Comparison of ENCODE assay signal across 8 mouse cellular contexts in genomic region chr11:94420325-94420724, GRCm38 (mm10). TPM values are rescaled to one million over a fixed set of nuclear protein-coding genes. Genes with fewer than 3 reads are reported as not detected.
DNase-seq lines count a peak whose midpoint lies in the region; ATAC-seq and TF ChIP-seq lines count a peak whose summit lies in the region.

No protein-coding gene starts in this region.

- peaks cover 48% of the 10 kb centered on the region for H3K27me3 ChIP-seq in heart, embryonic 11.5 days (ENCODE audit: control insufficient read depth, insufficient read depth, low read length)
- H3K27me3 ChIP-seq in lung, embryonic 14.5 days (ENCODE audit: insufficient read depth, low read length) = no peaks in the 10 kb centered on the region

- H3K4me3 ChIP-seq in heart, embryonic 11.5 days (ENCODE audit: low read depth, low read length) = no peak overlapping the region
- no peak overlapping the region for H3K4me3 ChIP-seq in lung, embryonic 14.5 days (ENCODE audit: low read depth, low read length)

- H3K36me3 ChIP-seq in heart, embryonic 11.5 days (ENCODE audit: control insufficient read depth, insufficient read depth, low read length) = no peaks in the 10 kb centered on the region
- H3K36me3 ChIP-seq in lung, embryonic 14.5 days (ENCODE audit: insufficient read depth) = peaks cover 23% of the 10 kb centered on the region; the same call in 1 of the 2 replicates

- no peak overlapping the region for H3K27ac ChIP-seq in heart, embryonic 11.5 days (ENCODE audit: low read depth, low read length)
- no peak overlapping the region for H3K27ac ChIP-seq in lung, embryonic 14.5 days (ENCODE audit: low read depth)

- 34% methylated on average over 7 of the region's 7 CpGs for WGBS in heart, embryonic 11.5 days (ENCODE audit: insufficient replicate concordance)
- WGBS in lung, embryonic 14.5 days = 17% methylated on average over 7 of the region's 7 CpGs

- no peak overlapping the region for H3K4me2 ChIP-seq in heart, embryonic 11.5 days
- H3K4me2 ChIP-seq in lung, embryonic 14.5 days = no peak overlapping the region

- H3K4me1 ChIP-seq in heart, embryonic 11.5 days (ENCODE audit: control insufficient read depth, insufficient read depth, low read length) = peaks cover 13% of the 10 kb centered on the region; the same call in 1 of the 2 replicates
- no peaks in the 10 kb centered on the region for H3K4me1 ChIP-seq in lung, embryonic 14.5 days (ENCODE audit: insufficient read depth)

- no peak for ATAC-seq in heart, embryonic 11.5 days (replicated peaks; ENCODE audit: insufficient number of reproducible peaks, low FRiP score, low TSS enrichment)
- ATAC-seq in lung, embryonic 14.5 days (ENCODE audit: insufficient read depth) = no peak
- ATAC-seq in inflammation-experienced regulatory T-cells, adult 6 months = no peak

- intact Hi-C loops in gastrocnemius, postnatal 36 days (cut with DNase I) = loop anchor here (2.0 to 5.0 kb wide), 2 partner anchors 64 to 122 kb away; no protein-coding TSS in a partner anchor

- no peak overlapping the region for H3K9ac ChIP-seq in heart, embryonic 11.5 days (ENCODE audit: low read depth, low read length)
- H3K9ac ChIP-seq in lung, embryonic 14.5 days = no peak overlapping the region

- TF ChIP-seq CTCF in lung, embryonic 14.5 days (IDR thresholded peaks at IDR 0.05; ENCODE audit: low read depth) = peak; percentile 69

- no peaks in the 10 kb centered on the region for H3K9me3 ChIP-seq in heart, embryonic 11.5 days (replicated peaks; ENCODE audit: control insufficient read depth, low read length)
- no peaks in the 10 kb centered on the region for H3K9me3 ChIP-seq in lung, embryonic 14.5 days (ENCODE audit: low read depth, low read length)

- peak; percentile 31 to 68 for DNase-seq in heart, adult 18-20 months
- peak; percentile 42 for DNase-seq in right cerebral cortex, adult 18-20 months
- DNase-seq in right cerebral cortex, postnatal 25 days = no peak
- peak; percentile 69 to 71 for DNase-seq in cerebellum, postnatal 10 days
- DNase-seq in lung, embryonic 14.5 days = peak; percentile 79
- DNase-seq in gastrocnemius, postnatal 36 days = no peak

RNA-seq across cellular contexts. Expression of gene Abcc3, which starts 27.5 kb away (rescaled TPM):
- 1 to 10 TPM; 1.7 to 1.8 TPM for total RNA-seq in heart, adult 18-20 months (2021)
- polyA plus RNA-seq in heart, embryonic 11.5 days (2014; fragmentation: Nextera tagmentation; extraction: Ambion mirVana) = 0.34 and 0.96 TPM in 2 replicates
- polyA plus RNA-seq in lung, embryonic 14.5 days (2014; fragmentation: Nextera tagmentation; extraction: Ambion mirVana) = 3.1 and 3.7 TPM in 2 replicates
- polyA plus RNA-seq in inflammation-experienced regulatory T-cells, adult 6 months (2017; shearing (Covaris generic)) = 1 to 10 TPM in 2 of 3 experiments, under 1 TPM in 1; 0.70 to 4.0 (median 1.9) TPM
- total RNA-seq in gastrocnemius, postnatal 36 days (2021) = under 1 TPM; 0.47 to 0.48 TPM

RNA-seq across cellular contexts. Expression of gene Cacna1g, which starts 53.7 kb away (rescaled TPM):
- total RNA-seq in heart, adult 18-20 months (2021) = 10 to 100 TPM in 1 of 2 experiments, 1 to 10 TPM in 1; 8.7 to 10.1 TPM
- polyA plus RNA-seq in heart, embryonic 11.5 days (2014; fragmentation: Nextera tagmentation; extraction: Ambion mirVana) = 2.7 and 4.3 TPM in 2 replicates
- polyA plus RNA-seq in lung, embryonic 14.5 days (2014; fragmentation: Nextera tagmentation; extraction: Ambion mirVana) = 12.9 and 13.5 TPM in 2 replicates
- polyA plus RNA-seq in inflammation-experienced regulatory T-cells, adult 6 months (2017; shearing (Covaris generic)) = not detected
- 1 to 10 TPM; 2.0 to 3.0 TPM for total RNA-seq in gastrocnemius, postnatal 36 days (2021)

Comparison
In these comparisons a context has a peak if more than half of its experiments do, and no peak if none do; other contexts are left out.
1. DNase-seq: peak in heart, adult 18-20 months (2 of 2), right cerebral cortex, adult 18-20 months (single experiment), cerebellum, postnatal 10 days (2 of 2) and lung, embryonic 14.5 days (single experiment); none in right cerebral cortex, postnatal 25 days (single experiment) and gastrocnemius, postnatal 36 days (0 of 2).